Mouse (Mus musculus): ENCODE data around the gene Il17re.

Il17re gene

GRCm38 (mm10) chr6:113489410-113489809 lies 31.1 kb downstream of the Il17re start:
- no peak for DNase-seq (ENCODE audit: low spot score)

GRCm38 (mm10) chr6:113492101-113492864 lies 34.0 kb downstream of the Il17re start:
- no peak for DNase-seq (ENCODE audit: low spot score)

DNA sequence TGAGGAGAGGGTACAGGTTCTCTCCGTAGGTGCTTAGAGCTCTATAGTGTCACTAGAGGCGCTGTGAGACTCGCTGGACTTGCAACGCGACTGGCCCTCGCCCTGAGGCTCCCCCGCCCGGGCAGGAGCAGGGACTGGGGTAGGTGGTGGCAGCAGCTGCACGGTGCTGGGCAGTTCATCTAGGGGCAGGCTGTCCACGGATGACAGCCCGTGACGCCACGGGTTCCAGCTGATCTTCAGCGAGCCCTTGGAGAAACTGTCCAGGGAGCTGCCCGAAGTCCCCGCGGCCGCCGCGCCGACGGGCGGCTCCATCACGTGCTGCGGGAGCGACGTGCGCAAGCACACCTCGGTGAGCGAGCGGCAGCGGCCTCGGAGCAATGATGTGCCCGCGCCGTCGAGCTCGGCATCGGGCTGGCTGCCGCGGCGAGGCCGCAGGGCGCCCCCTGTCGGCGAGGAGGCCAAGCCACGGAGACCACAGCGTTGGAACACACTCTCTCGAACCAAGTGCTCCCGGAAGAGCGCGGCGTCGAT lies 36.0 kb downstream of the Il17re start:
- peak; percentile 60 for DNase-seq (ENCODE audit: low spot score)

GRCm38 (mm10) chr6:113495071-113495675 lies 36.9 kb downstream of the Il17re start:
- DNase-seq (ENCODE audit: low spot score) = no peak

DNA sequence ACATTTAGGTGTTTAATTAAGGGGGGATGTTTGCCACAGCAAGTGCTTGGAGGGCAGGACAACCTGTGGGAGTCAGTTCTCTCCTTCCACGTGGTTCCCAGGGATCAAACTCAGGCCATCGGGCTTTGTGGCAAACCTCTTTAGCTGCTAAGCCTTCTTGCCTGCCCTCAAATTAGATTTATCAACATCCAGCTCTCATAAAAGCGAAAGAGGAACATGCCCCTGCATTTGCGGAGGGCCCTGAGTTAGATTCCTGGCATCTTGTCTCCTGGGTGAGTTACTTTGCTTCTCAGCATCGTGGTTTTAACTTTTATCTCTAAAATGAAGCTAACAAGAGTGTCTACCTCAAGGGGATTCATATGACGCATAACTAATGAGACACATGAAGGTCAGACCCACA lies 41.1 kb downstream of the Il17re start:
- no peak for DNase-seq (ENCODE audit: low spot score)

DNA sequence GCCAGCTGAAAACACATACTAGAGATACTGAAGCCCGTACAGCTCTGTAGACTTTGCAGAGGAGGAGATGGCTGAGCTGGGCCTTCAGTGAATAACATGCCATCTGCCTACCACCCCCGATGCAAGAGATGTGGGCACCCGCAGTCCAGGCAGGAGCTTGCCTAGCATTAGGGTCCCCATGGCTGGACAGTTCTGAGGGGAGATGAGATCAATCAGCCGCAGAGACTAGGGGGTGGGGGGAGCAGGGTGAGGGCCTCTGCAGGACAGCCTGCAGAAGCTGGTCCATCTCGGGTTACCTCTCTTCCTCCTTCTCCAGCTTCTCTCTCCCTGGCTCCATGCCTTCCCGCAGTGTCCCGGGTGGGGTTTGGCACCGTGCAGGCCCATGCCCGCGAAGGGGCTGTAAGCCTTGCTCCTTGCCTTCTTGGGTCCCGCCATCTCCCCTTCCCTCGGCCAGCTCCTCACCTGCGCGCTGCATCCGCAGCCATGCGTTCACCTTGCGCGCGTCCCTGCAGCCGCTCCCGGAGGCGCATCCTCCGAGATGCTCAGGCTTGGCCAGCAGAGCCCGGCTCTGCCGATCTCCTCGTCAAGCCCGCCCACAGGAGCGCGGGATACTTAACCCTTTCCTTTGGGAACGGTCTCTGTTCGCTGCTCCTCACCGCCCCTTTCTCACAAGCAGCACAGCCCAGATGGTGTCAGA lies 43.3 kb downstream of the Il17re start, which contains the start of gene Prrt3:
Prrt3 (minus strand) TSS at position 544 of the 697 bp plus-strand sequence.
- DNase-seq (ENCODE audit: low spot score) = no peak

DNA sequence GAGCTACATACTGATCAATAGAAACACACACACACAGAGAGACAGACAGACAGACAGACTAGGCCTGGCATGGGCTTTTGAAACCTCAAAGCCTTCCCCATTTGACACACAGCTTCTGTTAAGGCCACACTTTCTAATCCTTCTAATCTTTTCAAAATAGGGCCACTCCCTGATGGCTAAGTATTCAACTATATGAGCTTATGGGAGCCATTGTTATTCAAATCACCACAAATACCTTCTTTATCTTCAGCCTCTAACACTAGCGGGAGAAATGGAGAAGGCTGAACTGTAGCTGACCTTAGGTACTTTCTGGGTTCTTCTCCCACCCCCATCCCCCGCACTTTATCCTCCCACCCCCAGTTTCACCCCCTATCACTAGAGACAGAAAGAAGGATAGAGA lies 44.5 kb downstream of the Il17re start:
- no peak for DNase-seq (ENCODE audit: low spot score)

- no peak for DNase-seq (ENCODE audit: low spot score)
Measured at GRCm38 (mm10) chr6:113505689-113506088, 47.4 kb downstream of the Il17re start.

- DNase-seq (ENCODE audit: low spot score) = no peak
Measured at GRCm38 (mm10) chr6:113507130-113507529, 48.8 kb downstream of the Il17re start.

DNA sequence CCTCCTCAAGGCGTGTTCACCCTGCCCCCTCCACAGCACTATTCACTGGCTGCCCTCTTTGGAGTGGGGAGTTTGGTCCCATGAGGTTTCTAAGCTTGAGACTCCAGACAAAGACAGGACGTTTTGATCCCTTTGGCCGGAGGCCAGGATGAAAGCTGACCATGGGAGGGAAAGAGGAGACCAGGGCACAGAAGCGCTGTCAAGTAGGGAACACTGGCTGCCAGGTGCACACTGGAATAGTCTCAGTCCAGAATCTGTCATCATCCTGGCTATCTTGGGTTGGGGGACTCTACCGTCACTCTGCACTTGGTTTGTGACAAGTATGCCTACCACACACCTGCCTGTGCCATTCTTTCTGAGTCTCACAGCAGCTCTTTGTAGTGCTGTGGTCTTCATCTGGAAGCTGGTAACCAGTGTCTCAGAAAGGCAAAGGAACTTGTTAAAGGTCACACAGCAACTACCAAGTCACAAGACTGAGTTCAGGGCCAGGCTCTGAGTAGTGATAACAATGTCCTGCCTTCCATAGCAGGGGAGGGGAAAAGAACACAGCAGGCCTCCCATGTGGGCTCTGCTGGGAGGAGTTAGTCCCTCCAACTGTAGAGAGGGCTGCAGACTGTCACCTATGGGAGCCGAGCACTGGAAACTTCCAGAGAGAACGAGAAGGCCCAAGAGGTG lies 50.1 kb downstream of the Il17re start:
- no peak for DNase-seq (ENCODE audit: low spot score)

- no peak for DNase-seq (ENCODE audit: low spot score)
Measured at GRCm38 (mm10) chr6:113508947-113509280, 50.6 kb downstream of the Il17re start.

DNA sequence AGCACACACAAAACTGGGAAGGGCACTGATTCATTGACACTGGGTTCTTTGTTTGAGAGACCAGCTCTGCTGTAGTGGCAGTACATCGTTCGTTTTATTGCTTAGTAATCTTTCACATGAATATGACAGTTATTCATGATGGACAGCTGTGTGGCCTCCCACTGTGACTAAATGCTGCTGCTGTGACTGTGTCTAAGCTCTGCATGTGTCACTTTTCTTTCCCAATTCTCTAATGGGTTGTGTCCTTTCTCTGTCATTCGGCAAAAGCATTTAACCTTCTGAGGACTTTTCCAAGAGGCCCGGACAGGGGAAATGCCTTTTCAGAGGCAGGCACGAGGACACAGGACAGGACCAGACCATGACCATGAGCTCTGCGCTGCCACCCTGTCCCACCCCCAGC lies 55.7 kb downstream of the Il17re start:
- DNase-seq (ENCODE audit: low spot score) = no peak

- DNase-seq (ENCODE audit: low spot score) = no peak
Measured at GRCm38 (mm10) chr6:113514600-113514999, 56.3 kb downstream of the Il17re start.

DNA sequence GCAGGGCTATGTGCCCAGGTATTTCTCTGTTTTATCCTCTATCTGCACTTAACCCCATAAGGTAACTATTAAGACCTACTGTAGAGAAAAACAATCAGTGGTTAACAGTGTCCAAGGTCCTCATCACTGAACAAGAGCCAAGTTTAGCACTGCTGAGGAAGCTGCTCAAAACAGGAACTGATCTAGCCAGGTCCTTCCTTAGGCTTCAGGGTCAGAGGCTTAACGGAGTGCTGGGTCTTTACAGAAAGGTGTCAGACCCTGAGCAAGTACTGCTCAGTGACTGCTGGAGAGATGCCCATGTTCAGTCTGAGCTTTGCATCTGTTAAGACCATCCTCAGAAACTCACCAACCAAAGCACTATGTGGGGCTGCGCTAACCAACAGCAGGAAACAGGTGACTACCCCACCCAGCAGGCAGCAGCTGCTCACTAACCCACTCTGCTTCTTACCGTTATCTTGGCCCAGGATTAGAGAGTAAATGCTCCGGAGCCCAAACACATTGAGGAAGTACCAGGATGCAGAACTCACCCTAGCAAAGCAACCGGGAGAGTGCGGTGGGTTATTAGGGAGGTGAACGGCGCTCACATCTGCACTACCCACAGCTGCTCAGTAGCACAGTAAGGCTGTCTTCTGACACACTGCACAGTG lies 59.3 kb downstream of the Il17re start:
- DNase-seq (ENCODE audit: low spot score) = no peak
